Mouse (Mus musculus) C2C12 (cell line): ENCODE results near the gene Aatf. TPM values are rescaled to one million over a fixed set of nuclear protein-coding genes. Genes with fewer than 3 reads are reported as not detected.

Experiments used
- H3K27me3 ChIP-seq: one replicate; pipeline ENCODE4 v1.6.1; 2011; ENCODE audit not compliant: control insufficient read depth, insufficient read depth, insufficient read length
- H3K36me3 ChIP-seq: one replicate; pipeline ENCODE4 v1.6.1; 2011; ENCODE audit not compliant: control insufficient read depth, insufficient read depth
- H3K4me3 ChIP-seq: one replicate; pipeline ENCODE4 v1.5.1; 2011; ENCODE audit warnings: mild to moderate bottlenecking, control low read depth; ENCODE audit not compliant: poor library complexity, insufficient read depth, severe bottlenecking
- H3K79me2 ChIP-seq: one replicate; pipeline ENCODE4 v1.6.1; 2011; ENCODE audit not compliant: control insufficient read depth, insufficient read depth
- H3K79me3 ChIP-seq: one replicate; pipeline ENCODE4 v1.6.1; 2011; ENCODE audit warnings: low read depth, control low read depth
- H3ac ChIP-seq: one replicate; pipeline ENCODE3; 2011; ENCODE audit warnings: low read depth; ENCODE audit not compliant: control insufficient read depth, insufficient read length
- CEBPB ChIP-seq: IDR thresholded peaks from one replicate; pipeline ENCODE4 v1.6.1; 2011; ENCODE audit warnings: low read depth, mild to moderate bottlenecking, control low read depth, moderate library complexity
- CTCF ChIP-seq: IDR thresholded peaks from one replicate; pipeline ENCODE4 v1.5.1; 2011; ENCODE audit not compliant: control insufficient read depth, insufficient read depth, insufficient read length
- FOSL1 ChIP-seq: IDR thresholded peaks from one replicate; pipeline ENCODE4 v1.8.0; 2011; ENCODE audit warnings: mild to moderate bottlenecking, low read length; ENCODE audit not compliant: poor library complexity, insufficient read depth, severe bottlenecking
- MAX ChIP-seq: IDR thresholded peaks from one replicate; pipeline ENCODE4 v1.6.1; 2011; ENCODE audit warnings: mild to moderate bottlenecking, control low read depth
- MYOD1 ChIP-seq: IDR thresholded peaks from one replicate; pipeline ENCODE4 v1.6.1; 2011; ENCODE audit warnings: low read depth; ENCODE audit not compliant: control insufficient read depth, insufficient read length
- MYOG ChIP-seq: IDR thresholded peaks from one replicate; pipeline ENCODE4 v1.6.1; 2011; ENCODE audit not compliant: control insufficient read depth, insufficient read length; ENCODE audit errors: extremely low read depth
- USF1 ChIP-seq: IDR thresholded peaks from one replicate; pipeline ENCODE4 v1.6.1; 2011; ENCODE audit warnings: low read depth, mild to moderate bottlenecking, control low read depth, moderate library complexity
- polyA plus RNA-seq: library from polyadenylated mRNA; unstranded; fragments of >200 nt; fragmentation: generic; extraction: Trizol; gene quantifications from one replicate; pipeline ENCODE4 v1.2.1, GENCODE M21; 2012; ENCODE audit warnings: missing spikeins

The Aatf gene
- polyA plus RNA-seq, 1 experiment = 38.6 TPM

DNA sequence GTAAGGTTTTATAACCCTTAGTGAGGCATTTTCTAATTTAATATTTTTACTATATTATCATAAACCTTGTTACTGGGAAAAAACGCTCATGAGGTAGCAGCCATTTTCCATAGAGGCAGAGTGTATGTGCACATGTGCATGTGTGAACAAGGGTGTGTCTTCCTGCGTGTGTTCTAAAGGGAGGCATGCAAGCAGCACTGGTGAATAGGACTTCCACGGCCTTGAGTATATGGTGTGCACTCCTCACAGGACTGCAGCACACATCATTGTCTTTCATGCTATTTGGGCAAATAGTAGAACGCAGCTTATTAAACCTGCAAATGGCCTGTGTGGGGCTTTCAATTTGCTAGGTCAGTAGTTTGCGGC, 86.7 kb downstream of the Aatf start:
- H3K4me3 ChIP-seq = no peak overlapping the region
- no peak overlapping the region for H3ac ChIP-seq
- no peak for TF ChIP-seq MAX
- TF ChIP-seq CTCF = no peak
- no peak for TF ChIP-seq FOSL1
- TF ChIP-seq MYOD1 = no peak
- no peak for TF ChIP-seq USF1
- no peak for TF ChIP-seq MYOG
- no peak for TF ChIP-seq CEBPB
- no peaks in the 10 kb centered on the region for H3K27me3 ChIP-seq
- peaks cover 58% of the 10 kb centered on the region for H3K36me3 ChIP-seq
- H3K79me3 ChIP-seq = no peaks in the 10 kb centered on the region
- no peaks in the 10 kb centered on the region for H3K79me2 ChIP-seq

- no peaks in the 10 kb centered on the region for H3K79me3 ChIP-seq
- TF ChIP-seq MYOG (no peak), MYOD1 (no peak), USF1 (no peak), CTCF (no peak), FOSL1 (no peak), MAX (no peak), CEBPB (no peak)
- peaks cover 58% of the 10 kb centered on the region for H3K36me3 ChIP-seq
- no peak overlapping the region for H3K4me3 ChIP-seq
- no peak overlapping the region for H3ac ChIP-seq
- H3K27me3 ChIP-seq = no peaks in the 10 kb centered on the region
- no peaks in the 10 kb centered on the region for H3K79me2 ChIP-seq
Observed at GRCm38 (mm10) chr11:84425736-84426632, 87.3 kb downstream of the Aatf start.

DNA sequence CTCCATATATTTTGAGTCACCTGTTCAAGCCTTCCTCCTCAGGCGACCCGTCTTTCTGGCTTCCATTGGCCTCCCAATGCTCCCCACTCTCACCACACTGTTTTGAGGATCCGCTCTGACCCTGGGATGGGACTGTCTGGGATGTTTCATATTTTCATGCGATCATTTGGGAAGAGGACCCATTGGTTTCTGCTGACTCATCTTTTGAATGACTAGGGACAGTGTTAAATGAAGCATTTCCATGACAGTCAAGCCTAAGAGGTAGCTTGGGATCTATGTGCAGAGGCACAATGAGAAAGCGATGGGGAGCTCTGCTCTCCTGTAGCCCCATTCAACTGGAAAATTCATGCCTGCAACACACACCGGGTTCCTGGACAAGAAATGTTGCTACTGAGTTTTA, 92.5 kb downstream of the Aatf start:
- TF ChIP-seq MYOG = no peak
- TF ChIP-seq FOSL1 = no peak
- TF ChIP-seq USF1 = no peak
- no peak for TF ChIP-seq MAX
- TF ChIP-seq CTCF = no peak
- no peak for TF ChIP-seq MYOD1
- TF ChIP-seq CEBPB = no peak
- Histone ChIP-seq H3K36me3 (peaks cover 23% of the 10 kb centered on the region), H3K79me2 (no peaks in the 10 kb centered on the region), H3K79me3 (no peaks in the 10 kb centered on the region), H3ac (no peak overlapping the region), H3K4me3 (no peak overlapping the region), H3K27me3 (no peaks in the 10 kb centered on the region)

DNA sequence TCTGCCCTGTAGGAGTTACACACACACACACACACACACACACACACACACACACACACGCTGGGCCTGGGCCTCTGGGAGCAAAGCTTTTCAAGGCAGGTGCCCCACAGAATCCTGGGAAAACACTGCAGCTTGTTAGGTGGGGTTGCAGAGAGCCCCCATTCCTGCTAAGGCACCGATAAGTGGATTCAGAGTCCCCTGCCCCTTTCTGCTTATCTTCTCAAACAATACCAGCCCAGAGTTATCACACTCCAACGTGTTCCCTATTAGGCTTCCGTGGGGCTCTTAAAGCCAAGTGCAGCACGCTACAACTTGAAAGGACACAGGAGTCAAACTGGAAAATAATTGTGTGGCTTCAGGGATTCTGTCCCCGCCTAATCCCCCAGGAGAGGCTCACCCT, 100.2 kb downstream of the Aatf start:
- Histone ChIP-seq H3ac (no peak overlapping the region), H3K36me3 (no peaks in the 10 kb centered on the region), H3K79me2 (no peaks in the 10 kb centered on the region), H3K79me3 (no peaks in the 10 kb centered on the region), H3K4me3 (no peak overlapping the region), H3K27me3 (no peaks in the 10 kb centered on the region)
- TF ChIP-seq FOSL1 = no peak

GRCm38 (mm10) chr11:84412201-84412934, 101.0 kb downstream of the Aatf start:
- Histone ChIP-seq H3K36me3 (no peaks in the 10 kb centered on the region), H3ac (no peak overlapping the region), H3K79me3 (no peaks in the 10 kb centered on the region), H3K4me3 (no peak overlapping the region), H3K27me3 (no peaks in the 10 kb centered on the region), H3K79me2 (no peaks in the 10 kb centered on the region)
- TF ChIP-seq MYOG (no peak), CEBPB (no peak), CTCF (no peak), MAX (no peak), FOSL1 (no peak), MYOD1 (no peak), USF1 (no peak)

- no peak for TF ChIP-seq MAX
- TF ChIP-seq USF1 = no peak
- no peak for TF ChIP-seq CTCF
- TF ChIP-seq MYOD1 = no peak
- no peak for TF ChIP-seq MYOG
- TF ChIP-seq FOSL1 = no peak
- TF ChIP-seq CEBPB = no peak
- Histone ChIP-seq H3K79me3 (no peaks in the 10 kb centered on the region), H3K36me3 (no peaks in the 10 kb centered on the region), H3K27me3 (no peaks in the 10 kb centered on the region), H3K79me2 (no peaks in the 10 kb centered on the region), H3K4me3 (no peak overlapping the region), H3ac (no peak overlapping the region)
Observed at GRCm38 (mm10) chr11:84411642-84412018, 101.7 kb downstream of the Aatf start.
